Mouse (Mus musculus): ENCODE results near the gene Dlg5. TPM values are rescaled to one million over a fixed set of nuclear protein-coding genes. Genes with fewer than 3 reads are reported as not detected.
A peak's percentile ranks its signal among the peaks of the same experiment; 100 is the strongest.

The Dlg5 gene
- total RNA-seq, 4 experiments from 2014 or later: 9.0 to 12.7 (median 9.8) TPM

GRCm38 (mm10) chr14:24234411-24234810 lies 11.3 kb downstream of the Dlg5 start:
- no peak for DNase-seq (ENCODE audit: low spot score)

GRCm38 (mm10) chr14:24232641-24233633 lies 12.8 kb downstream of the Dlg5 start:
- DNase-seq (ENCODE audit: low spot score): peak; percentile 46

- DNase-seq (ENCODE audit: low spot score): no peak
Measured at GRCm38 (mm10) chr14:24228549-24228948, 17.2 kb downstream of the Dlg5 start.

GRCm38 (mm10) chr14:24227015-24227414 lies 18.7 kb downstream of the Dlg5 start:
- DNase-seq (ENCODE audit: low spot score): no peak

GRCm38 (mm10) chr14:24226344-24226743 lies 19.4 kb downstream of the Dlg5 start:
- DNase-seq (ENCODE audit: low spot score): no peak

GRCm38 (mm10) chr14:24222759-24223158 lies 23.0 kb downstream of the Dlg5 start:
- DNase-seq (ENCODE audit: low spot score): no peak

- no peak for DNase-seq (ENCODE audit: low spot score)
Measured at GRCm38 (mm10) chr14:24222273-24222672, 23.4 kb downstream of the Dlg5 start.

GRCm38 (mm10) chr14:24217362-24217722 lies 28.4 kb downstream of the Dlg5 start:
- no peak for DNase-seq (ENCODE audit: low spot score)

- no peak for DNase-seq (ENCODE audit: low spot score)
Measured at GRCm38 (mm10) chr14:24216678-24217361, 28.9 kb downstream of the Dlg5 start.

- DNase-seq (ENCODE audit: low spot score): no peak
Measured at GRCm38 (mm10) chr14:24216064-24216463, 29.7 kb downstream of the Dlg5 start.

- DNase-seq (ENCODE audit: low spot score): no peak
Measured at GRCm38 (mm10) chr14:24214436-24214835, 31.3 kb downstream of the Dlg5 start.

- peak; percentile 21 for DNase-seq (ENCODE audit: low spot score)
Measured at GRCm38 (mm10) chr14:24213336-24213735, 32.4 kb downstream of the Dlg5 start.

- DNase-seq (ENCODE audit: low spot score): no peak
Measured at GRCm38 (mm10) chr14:24212861-24213260, 32.9 kb downstream of the Dlg5 start.

GRCm38 (mm10) chr14:24207360-24207752 lies 38.4 kb downstream of the Dlg5 start:
- DNase-seq (ENCODE audit: low spot score): no peak

- DNase-seq (ENCODE audit: low spot score): no peak
Measured at GRCm38 (mm10) chr14:24206736-24207359, 38.9 kb downstream of the Dlg5 start.

GRCm38 (mm10) chr14:24206314-24206713 lies 39.4 kb downstream of the Dlg5 start:
- no peak for DNase-seq (ENCODE audit: low spot score)

- no peak for DNase-seq (ENCODE audit: low spot score)
Measured at GRCm38 (mm10) chr14:24205281-24205871, 40.3 kb downstream of the Dlg5 start.

GRCm38 (mm10) chr14:24203210-24203609 lies 42.5 kb downstream of the Dlg5 start:
- no peak for DNase-seq (ENCODE audit: low spot score)

GRCm38 (mm10) chr14:24200771-24201170 lies 44.9 kb downstream of the Dlg5 start:
- DNase-seq (ENCODE audit: low spot score): no peak

- DNase-seq (ENCODE audit: low spot score): no peak
Measured at GRCm38 (mm10) chr14:24199732-24200131, 46.0 kb downstream of the Dlg5 start.

- DNase-seq (ENCODE audit: low spot score): no peak
Measured at GRCm38 (mm10) chr14:24197865-24198264, 47.9 kb downstream of the Dlg5 start.

- DNase-seq (ENCODE audit: low spot score): no peak
Measured at GRCm38 (mm10) chr14:24196947-24197346, 48.8 kb downstream of the Dlg5 start.

Data from heart, adult 8-10 months (tissue).